Mouse (Mus musculus) CD8-positive naive resting alpha-beta T cell, adult 57 days (primary cell): ENCODE results near the gene Gm4846. TPM values are rescaled to one million over a fixed set of nuclear protein-coding genes. Genes with fewer than 3 reads are reported as not detected.

Source experiments
- total RNA-seq: library from RNA; stranded (reverse); gene quantifications from one replicate; pipeline ENCODE4 v1.2.4, GENCODE M21; 2023

The Gm4846 gene
- not detected for total RNA-seq

DNA sequence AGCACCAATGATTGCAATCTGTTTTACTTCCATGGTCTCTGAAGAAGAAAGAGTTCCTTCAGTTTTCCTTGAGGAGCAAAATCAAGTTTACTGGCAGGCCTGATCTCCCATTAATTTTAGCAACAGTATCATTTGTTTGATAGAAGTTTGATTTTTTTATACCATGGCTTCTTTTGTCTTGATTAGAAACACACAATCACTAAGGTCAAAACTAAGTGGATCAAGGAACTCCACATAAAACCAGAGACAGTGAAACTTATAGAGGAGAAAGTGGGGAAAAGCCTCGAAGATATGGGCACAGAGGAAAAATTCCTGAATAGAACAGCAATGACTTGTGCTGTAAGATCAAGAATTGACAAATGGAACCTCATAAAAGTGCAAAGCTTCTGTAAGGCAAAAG, at the start of gene Gm4846:
TSS of gene Gm4846 (minus strand) at position 101 of the 400 bp plus-strand sequence.

Other genes starting within 250 kb of the Gm4846 start
- not detected for gene Ildr2, start 243.4 kb downstream of the Gm4846 start, total RNA-seq
- 21.2 TPM for gene Tada1, start 118.5 kb downstream of the Gm4846 start, total RNA-seq
- 10.4 TPM for gene Pogk, start 87.7 kb downstream of the Gm4846 start, total RNA-seq
- gene Gm4847, start 150.1 kb upstream of the Gm4846 start, total RNA-seq, result not detected
- not detected for gene Fmo9, start 184.3 kb upstream of the Gm4846 start, total RNA-seq